Mouse (Mus musculus) large intestine, adult 2 months (tissue): ENCODE data around the gene Terb2. TPM values are rescaled to one million over a fixed set of nuclear protein-coding genes. Genes with fewer than 3 reads are reported as not detected.

ENCODE experiments used
- DNase-seq: peaks from one replicate; pipeline ENCODE4 v3.0.0-alpha.2; 2012; ENCODE audit warnings: low read depth, low spot score
- WGBS: fragments of 180-500 bp; shearing (Covaris S2); methylation state at CpG from one replicate; pipeline ENCODE4 v1.1.7; 2018; 5-methylcytosine and 5-hydroxymethylcytosine counted together
- polyA plus RNA-seq: library from polyadenylated mRNA; depleted of rRNA; stranded (reverse); fragments of >200 nt; gene quantifications from 2 replicates; pipeline ENCODE4 v1.2.3, GENCODE M21; 2012; rRNA removed

The Terb2 gene
- polyA plus RNA-seq, 1 experiment: not detected

GRCm38 (mm10) chr2:122222272-122222671 is 36.2 kb downstream of the Terb2 start:
- 24% methylated on average over 5 of the region's 5 CpGs for WGBS
- no peak for DNase-seq

GRCm38 (mm10) chr2:122223654-122224053 is 37.6 kb downstream of the Terb2 start:
- no peak for DNase-seq

DNA sequence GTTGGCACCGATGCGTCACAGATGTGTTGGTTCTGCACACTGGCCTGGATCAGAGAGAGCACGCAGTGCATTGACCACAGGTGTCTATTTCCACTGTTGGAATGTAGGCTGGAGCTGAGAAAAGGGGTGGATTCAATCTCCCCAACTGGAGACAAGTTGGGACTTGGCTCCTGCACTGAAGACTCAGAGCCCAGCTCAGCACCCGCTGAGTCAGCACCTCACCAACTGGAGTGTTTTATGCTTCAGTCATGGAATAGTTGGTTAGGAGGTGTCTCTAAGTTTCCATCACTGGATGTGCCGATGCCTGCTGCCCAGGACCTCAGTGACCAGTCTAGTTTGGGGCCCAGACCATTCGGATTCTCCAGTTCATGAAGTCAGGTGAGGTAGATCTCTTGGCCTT is 44.3 kb downstream of the Terb2 start:
- DNase-seq: no peak
- WGBS: 92% methylated on average over 6 of the region's 6 CpGs

DNA sequence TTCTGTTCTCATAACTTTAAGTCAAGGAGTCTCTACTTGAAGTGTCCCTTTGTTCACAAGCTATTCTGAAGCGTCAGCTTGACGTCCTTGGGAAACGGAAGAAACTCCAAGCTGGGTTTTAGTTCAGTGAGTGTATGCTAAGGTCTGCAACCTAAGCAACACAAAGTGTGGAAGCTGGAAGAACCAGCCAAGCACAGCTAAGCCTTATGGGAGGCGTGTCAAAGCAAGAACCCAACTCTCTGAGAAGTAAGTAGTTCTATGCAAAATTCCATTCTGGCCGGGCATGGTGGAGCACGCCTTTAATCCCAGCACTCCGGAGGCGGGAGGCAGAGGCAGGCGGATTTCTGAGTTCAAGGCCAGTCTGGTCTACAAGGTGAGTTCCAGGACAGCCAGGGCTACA is 45.5 kb downstream of the Terb2 start:
- WGBS: 94% methylated on average over 9 of the region's 9 CpGs
- no peak for DNase-seq

DNA sequence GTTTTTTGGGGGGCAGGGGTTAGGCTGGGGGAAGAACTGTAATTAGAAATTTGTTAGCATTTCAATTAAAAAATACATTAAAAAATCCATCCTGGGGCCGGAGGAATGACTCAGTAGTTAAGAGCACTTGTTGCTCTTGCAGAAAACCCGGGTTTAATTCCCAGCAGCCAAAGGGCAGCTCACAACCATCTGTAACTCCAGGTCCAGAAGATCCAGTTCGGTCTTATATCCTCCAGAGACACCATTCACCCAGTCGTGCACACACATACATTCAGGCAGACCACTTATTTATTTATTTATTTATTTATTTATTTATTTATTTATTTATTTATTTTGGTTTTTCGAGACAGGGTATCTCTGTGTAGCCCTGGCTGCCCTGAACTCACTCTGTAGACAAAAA is 47.3 kb downstream of the Terb2 start:
- 61% methylated on average over 5 of the region's 5 CpGs for WGBS
- no peak for DNase-seq

DNA sequence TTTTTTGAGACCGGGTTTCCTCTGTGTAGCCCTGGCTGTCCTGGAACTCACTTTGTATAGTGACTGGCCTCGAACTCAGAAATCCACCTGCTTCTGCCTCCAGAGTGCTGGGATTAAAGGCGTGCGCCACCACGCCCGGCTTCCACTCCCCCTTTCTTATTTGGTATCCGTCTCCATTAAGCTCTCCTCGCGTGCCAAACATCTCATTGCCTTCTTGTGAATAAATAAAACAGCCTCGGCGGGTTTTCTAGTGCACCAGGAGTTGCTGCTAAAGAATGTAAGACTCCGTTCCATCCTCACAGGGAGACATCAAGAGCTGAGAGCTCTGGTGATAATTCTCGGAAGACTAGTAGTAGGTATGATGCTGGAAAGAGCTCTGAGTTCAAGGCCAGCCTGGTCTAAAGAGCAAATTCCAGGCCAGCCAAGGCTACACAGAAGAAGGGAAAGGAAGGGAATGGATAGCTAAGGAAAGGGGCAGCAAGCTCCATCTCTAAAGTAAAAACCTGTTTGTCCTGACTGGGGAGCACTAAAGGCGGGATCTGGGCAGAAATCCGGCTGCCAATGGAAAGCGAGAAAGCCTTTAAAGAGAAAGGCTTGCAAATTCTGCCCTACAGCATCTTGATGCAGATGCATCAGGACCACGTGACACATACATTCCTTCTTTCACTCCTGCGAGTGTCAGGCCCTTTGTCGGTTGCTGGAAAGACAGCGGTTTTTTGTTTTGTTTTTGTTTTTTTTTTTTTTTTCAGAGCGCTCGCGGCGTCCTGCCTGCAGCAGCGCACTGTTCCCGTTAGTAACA is 47.9 kb downstream of the Terb2 start:
- DNase-seq: no peak
- WGBS: 4% methylated on average over 26 of the region's 26 CpGs

GRCm38 (mm10) chr2:122234611-122235288 is 48.7 kb downstream of the Terb2 start, which contains the start of gene Sord:
Gene Sord, plus strand, starts transcription at chr2:122234749.
- under 1% methylated on average over 35 of the region's 35 CpGs for WGBS

DNA sequence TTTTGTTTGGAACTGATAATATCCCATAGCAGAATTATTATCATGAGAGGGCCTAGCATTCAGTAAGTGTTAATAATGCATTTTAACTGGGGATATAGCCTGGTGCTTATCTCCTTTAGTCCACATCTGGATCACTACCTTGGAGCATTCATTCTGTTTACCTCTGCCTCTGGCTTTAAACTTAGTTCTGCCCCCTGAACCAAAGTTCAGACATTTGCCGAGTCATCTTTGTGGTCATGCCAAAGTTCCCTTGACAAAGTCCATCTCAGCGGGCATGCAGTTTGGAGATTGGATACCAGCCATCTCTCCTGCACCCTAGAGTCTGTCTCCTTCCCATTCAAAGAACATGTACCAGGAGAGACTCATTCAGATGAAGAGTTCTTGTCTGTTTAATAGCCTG is 49.4 kb downstream of the Terb2 start:
- 13% methylated on average over 2 of the region's 2 CpGs for WGBS
- no peak for DNase-seq

More at GRCm38 (mm10) chr2:122234611-122235288, 48.7 kb downstream of the Terb2 start, which contains the start of gene Sord:
- DNase-seq: no peak

DNA sequence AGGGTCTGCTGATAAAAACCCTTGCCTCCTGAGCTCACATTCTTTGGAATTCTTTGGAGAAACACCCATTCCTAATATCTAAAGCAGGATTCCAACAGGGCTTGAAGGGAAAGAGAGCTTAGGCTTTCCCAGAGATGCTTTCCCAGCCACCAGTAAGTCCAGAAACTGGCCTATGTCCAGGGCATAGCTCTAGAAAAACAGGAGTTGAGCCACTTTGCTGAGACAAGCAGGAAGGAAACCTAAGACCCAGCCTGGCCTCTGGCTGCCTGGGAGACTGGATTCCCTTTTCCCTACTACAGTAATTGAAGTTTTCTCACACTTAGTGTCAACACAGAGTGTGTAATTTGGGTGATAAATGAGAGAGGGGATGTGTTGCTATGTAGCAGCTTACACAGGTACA is 50.2 kb downstream of the Terb2 start:
- DNase-seq: no peak

GRCm38 (mm10) chr2:122237891-122238470 is 51.9 kb downstream of the Terb2 start:
- WGBS: 65% methylated on average over 2 of the region's 2 CpGs
- no peak for DNase-seq

- no peak for DNase-seq
Observed at GRCm38 (mm10) chr2:122240735-122241134, 54.7 kb downstream of the Terb2 start.

DNA sequence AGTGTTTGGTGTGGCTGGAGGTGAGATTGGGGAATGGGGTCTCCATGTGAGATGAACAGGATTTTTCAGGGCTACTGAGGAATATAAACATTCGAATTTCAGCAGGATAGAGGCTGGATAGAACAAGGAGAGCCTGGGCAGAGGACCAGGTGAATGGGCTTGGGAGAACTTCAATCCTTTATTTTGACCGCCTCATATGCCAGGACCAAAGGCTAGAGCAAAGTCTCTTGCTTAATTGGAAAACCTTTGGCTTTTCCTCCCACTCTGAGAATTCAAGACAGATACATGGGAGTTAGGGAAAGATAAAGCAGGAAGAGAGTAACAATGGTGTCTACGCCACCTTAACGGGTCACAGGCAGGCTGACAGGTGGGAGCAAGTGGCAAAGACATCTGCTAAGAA is 55.2 kb downstream of the Terb2 start:
- WGBS: 35% methylated on average over 4 of the region's 4 CpGs
- DNase-seq: no peak

- WGBS: 18% methylated on average over 6 of the region's 6 CpGs
- no peak for DNase-seq
Observed at GRCm38 (mm10) chr2:122241935-122242334, 55.9 kb downstream of the Terb2 start.

DNA sequence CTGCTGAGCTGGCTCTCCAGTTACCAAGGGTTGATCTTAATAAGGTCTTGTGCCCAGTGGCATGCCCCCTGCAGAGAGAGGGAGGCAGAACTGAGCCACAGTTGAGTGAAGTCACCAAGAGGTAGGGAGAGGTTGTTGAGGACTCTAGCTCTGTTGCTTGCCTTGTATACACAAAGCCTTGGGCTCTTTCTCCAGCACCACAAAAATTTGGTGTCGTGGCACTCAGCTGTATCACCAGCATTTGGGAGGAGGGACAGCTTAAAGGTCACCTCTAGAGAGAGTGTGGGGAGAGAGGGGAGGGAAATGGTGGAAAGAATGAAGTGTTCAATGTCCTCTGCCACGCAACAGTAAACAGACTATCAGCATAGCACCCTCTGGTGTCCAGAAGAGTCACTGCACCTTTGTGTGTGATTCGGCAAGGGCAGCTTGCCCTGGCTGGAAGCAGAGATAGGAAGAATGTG is 57.6 kb downstream of the Terb2 start:
- no peak for DNase-seq
- 2% methylated on average over 3 of the region's 3 CpGs for WGBS

- WGBS: 86% methylated on average over 10 of the region's 10 CpGs
- DNase-seq: no peak
Observed at GRCm38 (mm10) chr2:122247786-122248185, 61.7 kb downstream of the Terb2 start.

GRCm38 (mm10) chr2:122255997-122256396 is 69.9 kb downstream of the Terb2 start:
- no peak for DNase-seq
- 96% methylated on average over 5 of the region's 5 CpGs for WGBS

Other genes starting within 250 kb of the Terb2 start
- gene Ctdspl2, start 230.3 kb upstream of the Terb2 start, polyA plus RNA-seq: 3.1 and 4.8 TPM in 2 replicates
- not detected in 2 replicates for gene Mageb3, start 230.2 kb upstream of the Terb2 start, polyA plus RNA-seq
- 3.1 and 3.6 TPM in 2 replicates for gene Eif3j1, start 157.7 kb upstream of the Terb2 start, polyA plus RNA-seq
- 6.4 and 10.3 TPM in 2 replicates for gene Spg11, start 67.9 kb upstream of the Terb2 start, polyA plus RNA-seq
- 1,363 and 1,869 TPM in 2 replicates for gene B2m, start 38.6 kb upstream of the Terb2 start, polyA plus RNA-seq
- gene Trim69, start 25.6 kb upstream of the Terb2 start, polyA plus RNA-seq: 0.12 and 0.15 TPM in 2 replicates
- gene Patl2, start 83 bp upstream of the Terb2 start, polyA plus RNA-seq: 0.02 TPM in 1 of 2 replicates, not detected in the other
- 54.8 and 89.7 TPM in 2 replicates for gene Sord, start 48.5 kb downstream of the Terb2 start, polyA plus RNA-seq
- gene Duox2, start 112.2 kb downstream of the Terb2 start, polyA plus RNA-seq: 133 and 185 TPM in 2 replicates
- 263 and 294 TPM in 2 replicates for gene Duoxa2, start 112.6 kb downstream of the Terb2 start, polyA plus RNA-seq
- 0.25 and 0.26 TPM in 2 replicates for gene Duoxa1, start 127.5 kb downstream of the Terb2 start, polyA plus RNA-seq
- 0.19 TPM in 2 replicates for gene Duox1, start 129.4 kb downstream of the Terb2 start, polyA plus RNA-seq
- gene Shf, start 182.9 kb downstream of the Terb2 start, polyA plus RNA-seq: 11.7 and 18.5 TPM in 2 replicates
- gene Slc28a2, start 240.2 kb downstream of the Terb2 start, polyA plus RNA-seq: 30.9 and 99.3 TPM in 2 replicates